Mouse (Mus musculus) effector memory CD4-positive, alpha-beta T cell, adult 5 months (primary cell): ENCODE results near the gene B3galt5. TPM values are rescaled to one million over a fixed set of nuclear protein-coding genes. Genes with fewer than 3 reads are reported as not detected.

ENCODE experiments used
- polyA plus RNA-seq: library from polyadenylated mRNA; unstranded; fragments of 100-300 nt; shearing (Covaris generic); gene quantifications from one replicate; pipeline ENCODE4 v1.2.1, GENCODE M21; 2017

B3galt5 gene
- 3.1 TPM for polyA plus RNA-seq

DNA sequence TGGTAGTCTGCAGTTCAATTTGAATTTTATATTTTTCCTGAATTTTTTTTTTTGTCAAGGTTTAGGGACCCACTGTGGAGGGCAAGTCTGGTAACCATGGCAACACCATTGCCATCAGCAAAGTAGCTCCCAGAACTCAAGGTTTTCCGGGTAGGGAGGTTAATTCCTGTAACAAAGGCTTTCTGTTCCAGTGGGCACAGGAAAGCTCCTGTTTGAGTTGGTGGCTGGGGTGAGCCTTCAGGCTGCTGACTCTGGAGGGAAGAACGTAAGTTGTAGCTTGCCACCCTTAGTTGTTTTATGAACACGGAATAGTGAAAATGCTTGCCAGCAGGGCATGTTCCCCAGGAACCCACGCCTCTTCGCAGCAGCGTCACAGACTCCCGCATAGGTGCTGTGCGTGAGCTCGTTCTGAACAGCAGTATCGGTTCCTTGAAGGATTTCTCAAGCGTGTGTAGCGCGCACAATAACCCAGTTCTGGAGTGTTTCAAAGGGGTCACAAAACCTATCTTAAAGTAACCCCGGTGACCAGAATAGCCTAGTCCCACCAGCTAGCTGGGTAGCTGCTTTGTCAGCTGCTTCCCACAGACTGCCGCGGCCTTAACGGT is at the start of gene B3galt5:
B3galt5 (plus strand) TSS at position 436 of the 605 bp plus-strand sequence.

DNA sequence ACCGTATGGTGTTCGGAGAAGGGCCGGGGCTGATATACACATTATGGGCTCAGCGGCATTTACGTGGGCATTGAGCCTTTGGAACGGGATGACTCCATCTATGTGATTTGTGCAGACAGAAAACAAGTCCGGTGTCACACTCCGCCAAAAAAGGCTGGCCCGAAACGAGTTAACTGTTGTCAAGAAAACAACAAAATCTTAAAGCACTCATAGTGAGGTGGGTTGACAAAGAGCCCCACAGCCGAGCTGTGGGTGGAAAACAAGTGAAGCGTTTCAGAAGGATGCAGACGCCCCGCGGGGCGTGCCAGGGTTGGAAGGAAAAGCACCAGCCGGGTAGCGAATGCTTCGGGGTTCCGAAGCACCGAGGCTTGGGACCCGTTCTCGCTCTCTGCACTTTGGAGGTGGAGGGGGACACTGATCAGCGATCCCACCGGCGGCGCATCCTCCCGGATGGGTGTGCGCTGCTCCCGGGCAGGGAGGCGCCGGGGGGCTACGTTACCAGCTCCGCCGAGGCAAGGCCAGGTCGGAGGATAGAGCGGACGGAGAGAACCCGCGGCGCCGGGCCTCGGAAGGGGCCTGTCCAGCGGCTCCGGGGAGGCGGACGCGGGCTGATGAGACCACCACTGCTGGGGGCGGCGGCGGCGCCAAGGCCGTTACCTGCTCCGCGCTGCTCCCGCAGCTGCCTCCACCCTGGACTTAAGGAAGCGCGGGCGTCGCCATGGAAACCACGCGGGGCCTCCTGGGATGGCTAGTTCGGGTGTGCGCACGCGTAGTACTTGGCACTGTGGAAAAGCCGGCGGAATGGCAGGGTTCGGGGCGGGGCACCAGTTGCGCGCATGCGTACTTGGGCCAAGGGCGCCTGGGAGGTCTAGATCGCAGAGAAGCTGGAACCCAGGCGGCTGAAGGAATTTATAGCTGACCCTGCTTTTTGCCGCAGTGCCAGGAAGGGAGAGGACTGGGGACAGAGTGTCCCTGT is 43.8 kb upstream of the B3galt5 start, which contains the start of gene Lca5l:
Lca5l (minus strand) TSS at position 741 of the 976 bp plus-strand sequence.

DNA sequence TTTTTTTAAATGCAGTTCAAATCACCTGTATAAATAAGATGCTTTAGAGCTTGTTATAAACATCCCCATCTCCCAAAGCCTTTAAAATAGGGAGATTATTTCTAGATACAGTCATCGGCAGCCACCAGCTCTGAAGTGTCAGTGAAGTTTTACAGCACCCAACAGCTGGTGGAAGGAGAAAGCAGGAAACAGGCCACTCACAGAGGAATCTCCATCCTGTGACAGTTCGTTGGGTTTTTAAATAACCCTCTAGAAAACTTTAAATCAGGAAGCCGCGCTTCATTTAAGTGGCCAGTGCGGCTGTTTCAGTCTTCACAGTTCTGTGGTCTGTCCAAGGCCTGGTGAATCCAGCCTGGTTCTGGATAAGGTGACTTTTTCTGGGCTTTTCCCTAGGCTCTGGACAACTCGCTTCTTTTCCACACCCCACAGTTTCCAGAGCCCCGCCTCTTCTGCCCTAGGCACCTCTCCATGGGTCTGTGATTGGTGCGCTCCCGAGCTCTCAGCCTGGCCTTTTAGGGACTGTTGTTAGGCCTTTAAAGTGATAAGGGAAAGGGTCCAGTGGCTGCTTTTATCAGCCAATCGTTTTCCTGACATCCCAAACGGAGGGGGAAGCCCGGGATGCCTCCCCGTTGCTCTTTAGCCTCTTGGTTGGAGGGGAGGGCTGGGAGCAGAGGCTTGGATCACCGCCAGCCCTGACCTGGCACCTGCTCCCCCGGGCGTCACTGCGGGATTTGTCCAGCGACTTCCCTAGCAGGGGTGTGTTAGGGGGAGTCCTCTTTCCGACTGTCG is 35.5 kb upstream of the B3galt5 start, which contains the start of gene Sh3bgr:
Sh3bgr (plus strand) TSS at position 538 of the 789 bp plus-strand sequence.

Other genes with a start within 250 kb of the B3galt5 start
- 27.5 TPM for gene Psmg1, start 244.8 kb upstream of the B3galt5 start, polyA plus RNA-seq
- gene Brwd1, start 153.3 kb upstream of the B3galt5 start, polyA plus RNA-seq, result 71.4 TPM
- 91.2 TPM for gene Hmgn1, start 108.1 kb upstream of the B3galt5 start, polyA plus RNA-seq
- 10.0 TPM for gene Wrb, start 90.4 kb upstream of the B3galt5 start, polyA plus RNA-seq
- gene Lca5l, start 43.5 kb upstream of the B3galt5 start, polyA plus RNA-seq, result not detected
- not detected for gene Sh3bgr, start 35.4 kb upstream of the B3galt5 start, polyA plus RNA-seq
- gene Itgb2l, start 207.8 kb downstream of the B3galt5 start, polyA plus RNA-seq, result not detected
- not detected for gene Pcp4, start 231.8 kb downstream of the B3galt5 start, polyA plus RNA-seq